Mouse (Mus musculus): Measurements from ENCODE around the gene Eipr1.

GRCm38 (mm10) chr12:28835683-28836082, 84.1 kb downstream of the Eipr1 start:
- TF ChIP-seq HCFC1 (IDR thresholded peaks at IDR 0.05; ENCODE audit: borderline replicate concordance, insufficient read depth, low read length) (no peak), MAFK (IDR thresholded peaks at IDR 0.05; ENCODE audit: insufficient read depth, low read depth, low read length) (no peak)
